Mouse (Mus musculus) stomach, embryonic 16.5 days (tissue): Measurements from ENCODE around the gene Ttc41. TPM values are rescaled to one million over a fixed set of nuclear protein-coding genes. Genes with fewer than 3 reads are reported as not detected.

ENCODE experiments used
- ATAC-seq: fragments of 200-750 bp; cut with Nextera tagmentation; 2 replicates; pipeline ENCODE4 v1.8.0; 2017; ENCODE audit warnings: moderate number of reproducible peaks, moderate TSS enrichment; ENCODE audit not compliant: insufficient read depth, low FRiP score
- H3K27ac ChIP-seq: fragments of 300-500 bp; sonication (generic); 2 replicates; pipeline ENCODE4 v1.5.1; 2014; ENCODE audit warnings: low read length
- H3K27me3 ChIP-seq: fragments of 300-500 bp; sonication (generic); 2 replicates; pipeline ENCODE4 v1.6.1; 2014; ENCODE audit warnings: low read length, control low read depth, mixed read lengths; ENCODE audit not compliant: control insufficient read depth, insufficient read depth
- H3K36me3 ChIP-seq: fragments of 300-500 bp; sonication (generic); 2 replicates; pipeline ENCODE4 v1.6.1; 2014; ENCODE audit warnings: low read length; ENCODE audit not compliant: control insufficient read depth, insufficient read depth
- H3K4me1 ChIP-seq: fragments of 300-500 bp; sonication (generic); 2 replicates; pipeline ENCODE4 v1.6.1; 2014; ENCODE audit warnings: low read length, control low read depth, mixed read lengths; ENCODE audit not compliant: control insufficient read depth, insufficient read depth
- H3K4me2 ChIP-seq: fragments of 300-500 bp; sonication (generic); 2 replicates; pipeline ENCODE4 v1.6.1; 2014; ENCODE audit warnings: low read depth, low read length, mixed read lengths
- H3K4me3 ChIP-seq: fragments of 300-500 bp; sonication (generic); replicated peaks from 2 replicates; pipeline ENCODE4 v1.5.1; 2014; ENCODE audit warnings: mild to moderate bottlenecking, low read length
- H3K9ac ChIP-seq: fragments of 300-500 bp; sonication (generic); 2 replicates; pipeline ENCODE4 v1.6.1; 2014; ENCODE audit warnings: low read length
- H3K9me3 ChIP-seq: fragments of 300-500 bp; sonication (generic); replicated peaks from 2 replicates; pipeline ENCODE4 v1.6.1; 2016; ENCODE audit warnings: low read length, control low read depth; ENCODE audit not compliant: control insufficient read depth
- WGBS: fragments of 180-500 bp; shearing (Covaris S2); extraction: QIAGEN DNeasy Blood & Tissue Kit; methylation state at CpG from one replicate; pipeline ENCODE4 v1.1.7; 2014; 5-methylcytosine and 5-hydroxymethylcytosine counted together
- polyA plus RNA-seq: library from polyadenylated mRNA; unstranded; fragments of >200 nt; fragmentation: Nextera tagmentation; extraction: Ambion mirVana; gene quantifications from 2 replicates; pipeline ENCODE4 v1.2.1, GENCODE M21; 2015

The Ttc41 gene
- polyA plus RNA-seq, 1 experiment from 2014 or later = 0.79 TPM

DNA sequence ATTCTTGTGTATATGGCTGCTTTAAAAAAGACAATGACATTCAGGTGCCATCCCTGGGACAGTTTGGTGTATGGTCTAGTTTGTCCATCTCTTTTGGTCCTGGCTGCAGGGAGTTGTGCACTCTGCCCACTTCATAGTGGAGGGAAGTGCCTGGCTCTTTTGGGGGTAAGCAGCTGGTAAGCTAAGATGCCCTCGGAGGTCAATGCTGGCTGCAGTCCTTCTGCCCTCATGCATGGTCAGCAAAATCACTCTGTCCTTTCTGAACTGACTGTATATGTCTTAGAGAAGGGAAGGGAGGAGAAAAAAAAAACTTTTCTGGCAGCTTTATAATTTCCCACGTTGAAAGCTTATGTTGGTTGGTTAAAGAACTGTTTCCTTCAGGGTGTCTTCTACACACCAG is 79.8 kb downstream of the Ttc41 start:
- ATAC-seq = no peak

DNA sequence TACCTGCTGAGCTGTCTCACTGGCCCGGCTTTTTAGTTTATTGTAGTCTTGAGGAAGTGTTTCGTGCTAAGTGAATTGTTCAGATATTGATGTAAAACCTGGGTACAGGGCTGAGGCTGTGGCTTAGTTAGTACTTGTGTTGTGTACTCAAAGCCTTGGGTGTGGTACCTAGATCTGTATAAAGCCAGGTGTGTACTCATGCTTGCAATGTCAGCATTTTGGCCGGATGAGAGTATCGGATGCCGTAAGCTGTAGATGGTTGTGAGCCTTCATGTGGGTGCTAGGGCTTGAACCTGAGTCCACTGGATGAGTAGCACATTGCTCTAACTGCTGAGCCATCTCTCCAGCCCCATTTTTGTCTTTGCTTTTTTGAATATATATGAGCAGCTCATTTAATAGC is 80.5 kb downstream of the Ttc41 start:
- Histone ChIP-seq H3K4me1 (peaks cover 6% of the 10 kb centered on the region; the same call in 1 of the 2 replicates), H3K27ac (no peak overlapping the region), H3K27me3 (no peaks in the 10 kb centered on the region), H3K4me2 (no peak overlapping the region), H3K36me3 (no peaks in the 10 kb centered on the region), H3K9me3 (no peaks in the 10 kb centered on the region), H3K9ac (no peak overlapping the region), H3K4me3 (no peak overlapping the region)
- WGBS = 69% methylated on average over 5 of the region's 5 CpGs
- no peak for ATAC-seq

More for the DNA sequence above, 79.8 kb downstream of the Ttc41 start:
- Histone ChIP-seq H3K4me2 (no peak overlapping the region), H3K27ac (no peak overlapping the region), H3K4me1 (peaks cover 10% of the 10 kb centered on the region; the same call in 1 of the 2 replicates), H3K9me3 (no peaks in the 10 kb centered on the region), H3K4me3 (no peak overlapping the region), H3K27me3 (no peaks in the 10 kb centered on the region), H3K9ac (no peak overlapping the region), H3K36me3 (no peaks in the 10 kb centered on the region)
- WGBS = 56% methylated on average over 2 of the region's 2 CpGs

DNA sequence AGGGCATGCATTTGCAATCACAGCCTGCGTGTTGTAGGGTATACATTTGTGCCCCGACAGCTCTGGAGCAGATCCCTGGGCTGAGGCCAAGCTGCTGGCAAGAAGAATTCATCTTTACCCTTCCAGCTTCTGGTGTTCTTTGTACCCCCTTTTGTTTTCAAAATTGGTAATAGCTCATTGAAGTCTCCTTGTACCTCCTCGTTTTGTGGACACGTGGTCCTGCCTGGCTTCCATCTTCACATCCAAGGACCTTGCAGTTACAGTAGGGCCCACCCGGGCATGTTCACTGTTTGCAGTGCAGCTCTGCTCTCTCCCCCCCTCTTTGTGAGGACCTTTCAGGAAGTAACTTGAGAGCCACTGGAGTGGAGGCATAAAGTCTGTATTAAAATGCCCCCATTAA is 82.6 kb downstream of the Ttc41 start:
- Histone ChIP-seq H3K9me3 (no peaks in the 10 kb centered on the region), H3K27ac (no peak overlapping the region), H3K9ac (no peak overlapping the region), H3K4me1 (peaks cover 10% of the 10 kb centered on the region), H3K4me2 (no peak overlapping the region), H3K27me3 (no peaks in the 10 kb centered on the region), H3K36me3 (no peaks in the 10 kb centered on the region), H3K4me3 (no peak overlapping the region)
- 43% methylated on average over 5 of the region's 5 CpGs for WGBS
- no peak for ATAC-seq

DNA sequence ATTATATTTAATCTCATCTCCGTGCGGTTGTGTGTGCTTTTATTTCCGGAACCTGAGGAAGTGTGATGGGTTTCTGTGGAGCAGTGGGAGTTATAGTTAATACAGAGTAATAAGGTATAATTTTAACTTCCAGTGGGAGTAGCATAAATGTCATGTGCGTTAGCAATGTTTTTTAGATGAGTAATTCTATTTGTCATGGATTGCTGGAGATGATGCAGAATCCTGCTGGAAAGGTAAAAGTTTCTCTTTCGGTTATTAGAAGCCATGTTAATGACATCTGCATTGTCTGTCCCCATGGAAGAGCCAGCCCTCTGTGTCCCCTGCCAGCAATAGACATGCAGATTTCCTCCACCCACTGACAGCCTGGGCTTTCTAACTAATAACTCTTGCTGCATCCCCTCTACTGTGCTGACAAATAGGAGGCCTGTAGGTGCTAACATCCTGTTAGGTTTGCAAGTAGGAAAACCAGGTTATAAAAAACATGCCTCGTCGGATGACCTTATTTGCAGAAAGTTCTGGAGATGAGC is 83.6 kb downstream of the Ttc41 start:
- Histone ChIP-seq H3K36me3 (no peaks in the 10 kb centered on the region), H3K9ac (no peak overlapping the region), H3K4me1 (peaks cover 17% of the 10 kb centered on the region), H3K27ac (no peak overlapping the region), H3K4me2 (no peak overlapping the region), H3K9me3 (no peaks in the 10 kb centered on the region), H3K4me3 (no peak overlapping the region), H3K27me3 (no peaks in the 10 kb centered on the region)
- ATAC-seq = no peak
- 87% methylated on average over 7 of the region's 7 CpGs for WGBS

DNA sequence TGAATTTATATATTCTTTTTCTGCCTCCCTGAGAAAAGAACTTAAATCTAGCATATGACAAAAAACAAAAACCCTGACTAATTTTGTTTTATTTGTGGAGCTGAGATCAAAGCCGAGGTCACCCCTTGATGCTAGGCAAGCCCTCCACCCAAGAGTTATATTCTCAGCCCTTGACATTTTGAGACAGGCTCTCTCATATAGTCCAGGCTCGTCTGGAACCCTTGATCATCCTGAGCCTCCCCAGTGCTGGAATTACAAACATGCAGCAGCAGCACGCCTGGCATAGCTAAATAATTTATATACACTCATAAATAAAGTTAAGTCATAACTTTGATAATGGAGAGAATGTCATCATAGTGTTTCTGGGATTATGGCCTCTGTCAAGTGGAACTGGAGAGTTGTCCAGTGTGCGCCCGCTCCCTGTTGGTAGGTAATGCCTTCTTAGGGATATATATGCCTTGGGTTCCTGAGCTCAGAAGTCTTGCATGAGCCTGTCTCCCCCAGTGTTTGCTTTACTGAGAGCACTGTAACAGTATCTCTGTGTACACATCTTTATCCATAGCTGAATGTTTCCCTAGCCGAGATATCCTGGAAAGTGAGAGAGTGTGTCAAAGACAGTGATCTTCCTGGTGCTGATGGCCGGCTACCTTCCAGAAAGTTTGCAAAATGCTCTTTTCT is 86.0 kb downstream of the Ttc41 start:
- no peak overlapping the region for H3K4me3 ChIP-seq
- H3K27ac ChIP-seq = no peak overlapping the region
- H3K4me1 ChIP-seq = peaks cover 17% of the 10 kb centered on the region
- 0 out of 2 replicates have a peak, but pooled peaks have one; percentile 19 for ATAC-seq
- no peaks in the 10 kb centered on the region for H3K27me3 ChIP-seq
- H3K9me3 ChIP-seq = no peaks in the 10 kb centered on the region
- H3K36me3 ChIP-seq = no peaks in the 10 kb centered on the region
- WGBS = 50% methylated on average over 7 of the region's 7 CpGs
- H3K4me2 ChIP-seq = no peak overlapping the region
- no peak overlapping the region for H3K9ac ChIP-seq

DNA sequence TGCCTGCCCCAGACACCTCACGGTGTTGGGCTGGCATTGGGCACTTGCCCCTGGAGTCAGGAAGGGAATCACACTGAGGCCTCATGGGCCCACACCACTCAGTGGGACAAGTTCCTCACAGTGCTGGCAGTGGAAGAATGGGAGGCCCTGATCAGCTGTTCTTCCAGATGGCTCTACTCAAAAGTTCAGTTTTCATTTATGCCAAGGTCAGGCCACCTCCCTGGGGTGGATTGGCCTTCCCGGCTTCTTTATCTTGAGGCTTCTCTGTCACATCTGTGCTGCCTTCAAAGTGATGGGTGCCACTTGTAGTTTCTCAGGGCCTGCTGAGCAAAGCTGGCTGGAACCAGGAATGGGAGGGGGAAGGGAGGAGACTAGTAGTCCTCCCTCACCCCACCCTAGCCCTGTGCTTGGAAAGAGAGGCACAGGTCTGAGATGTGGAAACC is 87.9 kb downstream of the Ttc41 start:
- ATAC-seq = no peak
- Histone ChIP-seq H3K4me3 (no peak overlapping the region), H3K36me3 (no peaks in the 10 kb centered on the region), H3K27me3 (no peaks in the 10 kb centered on the region), H3K9ac (no peak overlapping the region), H3K4me1 (peaks cover 17% of the 10 kb centered on the region), H3K9me3 (no peaks in the 10 kb centered on the region), H3K4me2 (no peak overlapping the region), H3K27ac (no peak overlapping the region)
- 51% methylated on average over 2 of the region's 2 CpGs for WGBS

DNA sequence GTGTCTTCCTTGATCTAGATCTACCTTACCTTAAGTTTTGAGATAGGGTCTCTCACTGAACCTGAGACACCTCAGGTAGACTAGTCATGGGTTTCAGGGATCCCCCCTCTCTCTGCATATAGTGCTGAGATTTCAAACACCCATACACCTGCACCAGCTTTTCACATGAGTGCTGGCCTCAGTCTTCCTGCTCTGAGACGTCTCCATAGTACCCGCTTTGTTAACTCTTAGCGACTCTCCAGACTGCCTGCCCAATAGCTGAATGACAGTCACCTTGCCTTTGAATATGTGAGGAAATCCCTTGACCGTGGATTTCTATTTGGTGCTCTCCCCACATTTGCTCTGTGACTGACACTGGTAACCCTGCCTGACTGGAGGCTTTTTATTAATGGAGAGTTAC is 88.6 kb downstream of the Ttc41 start:
- 82% methylated on average over 4 of the region's 4 CpGs for WGBS
- no peak overlapping the region for H3K4me2 ChIP-seq

DNA sequence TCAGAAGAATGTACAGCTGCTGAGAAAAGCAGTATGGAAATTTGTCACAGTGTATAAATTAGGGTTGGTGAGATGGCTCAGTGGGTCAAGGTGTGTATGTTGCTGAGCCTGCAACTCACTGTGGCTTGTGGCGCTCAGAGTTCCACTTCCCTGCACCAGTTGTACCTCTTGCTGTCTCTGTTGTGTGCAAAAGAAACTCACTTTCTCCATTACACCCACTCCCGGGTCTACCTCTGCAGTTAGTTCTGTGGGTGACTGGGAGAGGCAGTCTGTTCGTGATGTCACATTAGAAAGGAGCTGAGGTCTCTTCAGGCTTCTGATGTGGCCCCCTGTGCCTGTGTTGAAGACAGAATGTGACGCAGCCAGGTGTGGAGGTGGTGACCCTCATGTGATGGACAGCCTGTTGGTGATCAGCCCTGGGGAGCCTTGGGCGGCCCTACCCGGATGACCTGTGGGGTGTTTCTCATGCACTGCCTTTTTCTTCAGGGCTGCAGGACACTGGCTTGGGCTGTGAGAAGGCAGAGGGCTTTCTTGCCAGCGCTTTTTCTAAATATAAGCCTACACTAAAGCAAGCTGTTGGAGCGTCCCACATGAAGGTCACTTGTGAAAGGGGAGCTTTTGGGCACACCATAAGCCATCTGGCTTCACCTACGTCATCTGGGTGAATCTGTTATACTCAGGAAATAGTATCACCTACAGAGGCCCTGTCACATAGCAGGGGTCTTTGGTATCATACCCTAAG is 89.4 kb downstream of the Ttc41 start:
- 88% methylated on average over 9 of the region's 9 CpGs for WGBS
- no peak overlapping the region for H3K27ac ChIP-seq
- no peaks in the 10 kb centered on the region for H3K27me3 ChIP-seq
- H3K4me3 ChIP-seq = no peak overlapping the region
- H3K36me3 ChIP-seq = no peaks in the 10 kb centered on the region
- H3K9me3 ChIP-seq = no peaks in the 10 kb centered on the region
- no peak for ATAC-seq
- H3K9ac ChIP-seq = no peak overlapping the region
- no peak overlapping the region for H3K4me2 ChIP-seq
- H3K4me1 ChIP-seq = peaks cover 17% of the 10 kb centered on the region

More for the DNA sequence above, 88.6 kb downstream of the Ttc41 start:
- no peak for ATAC-seq
- H3K4me3 ChIP-seq = no peak overlapping the region
- no peak overlapping the region for H3K9ac ChIP-seq
- no peak overlapping the region for H3K27ac ChIP-seq
- H3K27me3 ChIP-seq = no peaks in the 10 kb centered on the region
- peaks cover 17% of the 10 kb centered on the region for H3K4me1 ChIP-seq
- no peaks in the 10 kb centered on the region for H3K36me3 ChIP-seq
- H3K9me3 ChIP-seq = no peaks in the 10 kb centered on the region

DNA sequence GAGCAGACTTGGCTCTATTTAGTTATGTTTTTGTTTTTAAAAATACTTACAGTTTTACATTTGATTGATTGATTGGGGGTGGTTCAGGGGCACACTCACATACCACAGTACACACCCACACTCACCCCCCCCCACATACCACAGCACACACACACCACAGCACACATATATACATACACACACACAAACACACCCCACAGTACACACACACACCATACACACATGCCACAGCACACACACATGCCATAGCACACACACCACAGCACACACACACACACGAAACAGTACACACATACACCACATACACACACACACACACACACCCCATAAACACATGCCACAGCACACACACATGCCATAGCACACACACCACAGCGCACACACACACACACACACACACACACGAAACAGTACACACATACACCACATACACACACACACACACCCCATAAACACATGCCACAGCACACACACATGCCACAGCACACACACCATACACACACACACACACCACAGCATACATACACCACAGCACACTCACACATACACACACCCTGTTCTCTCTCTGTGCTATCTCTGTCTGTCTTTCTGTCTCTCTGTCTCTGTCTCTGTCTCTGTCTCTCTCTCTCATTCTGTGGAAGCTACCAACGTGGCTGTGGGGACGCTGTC is 90.6 kb downstream of the Ttc41 start:
- Histone ChIP-seq H3K36me3 (no peaks in the 10 kb centered on the region), H3K4me2 (no peak overlapping the region), H3K27me3 (no peaks in the 10 kb centered on the region), H3K27ac (no peak overlapping the region), H3K4me1 (peaks cover 17% of the 10 kb centered on the region), H3K9ac (no peak overlapping the region), H3K4me3 (no peak overlapping the region), H3K9me3 (no peaks in the 10 kb centered on the region)
- WGBS = 94% methylated on average over 5 of the region's 5 CpGs
- no peak; the same call in 1 of the 2 replicates for ATAC-seq
